Mouse (Mus musculus) c-Kit-positive CD71-positive TER-119-positive erythroid progenitor cells, embryonic 14.5 days (primary cell): ENCODE measurements around the gene Kdr.
"Not testable (repeated sequence)": the region's sequence is repeated elsewhere in the genome, so short reads cannot be mapped to it uniquely, and the experiment has no call there.

Experiments used
- DNase-seq: peaks from one replicate; pipeline ENCODE4 v3.0.0-alpha.2; 2013; ENCODE audit warnings: low spot score

The Kdr gene

DNA sequence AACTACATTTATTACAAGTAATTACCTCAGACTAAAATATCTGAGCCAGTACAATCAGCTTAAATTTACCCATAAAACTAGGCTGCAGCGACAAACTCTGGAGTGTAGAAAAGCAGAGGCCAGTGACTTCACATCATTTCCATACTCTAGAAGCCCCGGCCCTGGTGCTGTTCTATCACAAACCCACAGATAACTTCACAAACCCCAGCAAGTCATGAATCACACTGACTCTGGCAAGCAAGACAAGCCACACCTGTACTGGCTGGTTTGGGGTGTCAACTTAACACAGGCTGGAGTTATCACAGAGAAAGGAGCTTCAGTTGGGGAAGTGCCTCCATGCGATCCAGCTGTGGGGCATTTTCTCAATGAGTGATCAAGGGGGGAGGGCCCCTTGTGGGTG lies 18.4 kb downstream of the Kdr start:
- peak; percentile 8 for DNase-seq

DNA sequence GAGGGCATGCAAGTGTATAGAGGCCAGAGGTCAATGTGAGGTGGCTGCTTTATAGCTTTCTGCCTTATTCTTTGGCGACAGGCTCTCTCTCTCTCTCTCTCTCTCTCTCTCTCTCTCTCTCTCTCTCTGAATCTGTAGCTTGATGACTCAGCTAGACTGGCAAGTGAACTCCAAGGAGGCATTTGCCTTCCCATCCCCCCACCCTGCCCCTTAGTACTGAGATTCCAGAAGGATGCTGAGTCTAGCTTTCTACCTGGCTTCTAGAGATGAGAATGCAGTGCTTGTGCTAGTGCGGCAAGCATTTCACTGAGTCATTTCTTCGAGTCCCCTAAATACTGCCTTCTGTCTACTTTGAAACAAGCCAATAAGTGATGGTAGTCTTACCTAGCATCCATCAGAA lies 21.7 kb downstream of the Kdr start:
- no peak for DNase-seq

DNA sequence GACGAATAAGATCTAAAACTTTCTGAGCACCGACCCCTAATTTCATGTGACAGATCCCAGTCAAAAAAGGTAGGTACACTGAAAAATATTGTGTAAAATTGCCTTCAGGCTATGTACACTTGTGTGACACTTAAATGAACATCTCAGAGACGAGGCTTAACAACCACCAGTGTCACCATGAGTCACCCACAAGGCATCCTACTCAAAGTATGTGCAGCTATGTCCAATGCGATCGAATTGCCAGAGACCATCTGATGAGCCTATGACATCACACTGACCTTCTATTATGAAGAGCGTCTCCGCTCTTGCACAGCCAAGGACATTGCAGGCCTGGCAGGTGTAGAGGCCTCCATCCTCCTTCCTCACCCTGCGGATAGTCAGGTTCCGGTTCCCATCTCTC lies 22.4 kb downstream of the Kdr start:
- no peak for DNase-seq

DNA sequence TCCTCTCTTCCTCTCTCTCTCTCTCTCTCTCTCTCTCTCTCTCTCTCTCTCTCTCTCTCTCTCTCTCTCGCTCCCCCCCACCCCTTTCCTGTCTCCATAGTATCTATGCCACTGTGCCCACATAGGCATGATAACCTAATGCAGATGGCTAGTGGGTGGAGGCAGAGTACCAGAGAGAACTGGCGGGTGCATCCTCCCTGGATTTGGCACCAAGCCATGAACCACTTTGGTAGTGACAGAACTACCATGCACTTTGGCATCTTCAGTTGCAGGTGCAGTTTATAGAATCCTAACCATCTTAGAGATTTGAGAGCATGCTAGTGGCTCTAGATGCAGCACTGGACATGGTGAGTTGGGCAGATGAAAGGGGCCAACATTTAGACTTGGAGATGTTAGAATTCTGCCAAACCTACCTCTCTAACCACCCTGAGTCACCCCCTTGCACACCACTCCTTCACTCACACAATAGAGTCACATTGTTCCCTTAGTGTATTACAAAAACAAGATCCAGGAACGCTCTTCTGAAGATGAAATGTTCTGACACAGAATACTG lies 23.4 kb downstream of the Kdr start:
- DNase-seq = no peak

DNA sequence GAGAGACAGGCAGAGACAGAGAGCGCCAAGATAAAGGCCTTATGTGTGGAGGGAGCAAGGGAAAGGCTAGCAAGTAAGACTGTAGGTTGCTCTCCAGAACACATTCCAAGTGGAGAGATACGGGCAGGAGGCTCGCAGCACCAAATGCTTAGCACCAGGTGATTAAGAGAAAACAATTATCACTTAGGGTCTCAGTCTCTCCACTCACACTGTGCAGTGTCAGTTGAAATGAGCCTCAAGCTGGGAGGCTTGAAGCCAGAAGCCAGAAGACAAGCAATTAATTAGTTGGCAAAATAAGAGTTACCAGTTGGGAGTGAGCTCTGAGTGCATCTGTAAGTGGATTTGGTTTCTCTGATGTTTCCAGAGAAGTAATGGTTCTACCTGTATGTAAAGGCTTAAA lies 24.0 kb downstream of the Kdr start:
- DNase-seq = no peak

DNA sequence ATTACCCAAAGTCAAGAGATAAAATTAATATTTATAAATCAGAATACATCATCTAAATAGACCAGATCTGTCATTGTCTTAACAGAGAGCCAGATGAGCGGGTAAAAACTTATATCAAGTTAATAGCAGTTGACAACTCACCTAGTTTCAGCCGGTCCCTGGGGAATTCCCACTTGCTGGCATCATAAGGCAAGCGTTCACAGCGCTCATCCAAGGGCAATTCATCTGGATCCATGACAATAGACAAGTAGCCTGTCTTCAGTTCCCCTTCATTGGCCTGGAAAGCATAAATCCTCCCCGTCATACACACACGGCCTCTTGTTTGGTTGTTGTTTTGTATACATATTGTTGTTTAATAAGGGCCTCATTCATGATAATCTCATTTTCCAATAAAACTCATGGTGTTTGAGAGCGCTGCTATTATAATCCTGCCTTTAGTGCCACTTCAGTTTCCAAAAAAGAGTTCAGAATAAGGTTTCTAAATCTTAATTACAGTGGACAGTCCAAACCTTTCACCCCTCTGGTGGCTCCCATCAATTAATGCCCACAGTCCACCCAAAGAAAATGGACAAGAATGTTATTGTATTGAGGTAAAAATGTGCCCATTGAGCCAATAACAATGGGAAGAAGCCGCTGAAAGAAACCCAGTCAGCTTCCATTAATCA lies 26.0 kb downstream of the Kdr start:
- DNase-seq = no peak

DNA sequence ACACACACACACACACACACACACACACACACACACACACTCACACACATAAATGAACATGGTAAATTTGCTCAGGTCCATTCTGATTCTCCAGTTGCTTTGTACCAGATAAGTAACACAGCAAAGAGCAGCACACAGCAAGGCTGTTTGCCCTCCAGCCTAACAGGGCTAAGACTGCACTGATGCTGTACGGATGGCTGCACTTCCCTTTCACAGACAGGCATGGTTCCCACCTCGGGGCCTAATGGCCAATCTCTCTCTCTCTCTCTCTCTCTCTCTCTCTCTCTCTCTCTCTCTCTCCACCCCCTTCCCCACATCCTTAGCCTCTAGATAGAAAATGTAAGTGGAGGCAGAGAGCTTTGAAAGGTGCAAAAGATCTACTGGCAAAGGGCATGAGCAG lies 27.4 kb downstream of the Kdr start:
- DNase-seq = no peak

DNA sequence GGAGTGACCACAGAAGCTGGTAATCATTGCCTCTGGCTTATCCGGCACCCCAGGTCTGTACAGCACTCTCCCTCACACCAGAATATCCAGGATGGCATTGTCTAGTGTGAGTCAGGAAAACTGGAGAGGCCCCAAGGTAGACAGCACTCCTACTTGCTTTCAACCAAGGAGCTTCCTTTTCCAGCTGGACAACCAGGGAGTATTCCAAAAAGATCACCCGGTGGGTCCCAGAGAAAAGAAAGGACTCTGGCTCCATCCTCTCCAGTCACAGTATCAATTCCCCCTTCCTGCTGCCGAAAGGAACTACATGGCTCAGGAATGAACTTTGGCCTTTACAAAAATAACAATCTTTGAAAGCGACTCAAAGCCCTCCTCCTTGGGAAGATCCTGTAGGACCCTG lies 32.9 kb downstream of the Kdr start:
- no peak for DNase-seq

DNA sequence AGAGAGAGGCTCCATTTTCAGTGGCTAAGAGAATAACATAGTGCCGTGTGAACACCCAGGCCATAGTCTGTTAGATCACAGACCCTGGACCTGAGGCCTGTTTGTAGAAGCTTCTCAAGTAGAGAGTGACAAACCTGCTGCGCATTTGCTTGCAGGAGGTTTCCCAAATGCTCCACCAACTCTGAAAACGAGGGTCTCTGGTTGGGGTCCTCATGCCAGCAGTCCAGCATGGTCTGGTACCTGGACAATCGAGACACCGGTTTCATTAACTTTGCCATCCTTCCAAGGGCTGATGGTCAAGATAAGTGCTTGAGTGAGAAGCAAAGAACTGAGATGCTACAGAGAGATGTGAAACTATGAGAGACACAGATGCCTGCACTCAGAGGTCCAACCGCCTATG lies 35.0 kb downstream of the Kdr start:
- no peak for DNase-seq

DNA sequence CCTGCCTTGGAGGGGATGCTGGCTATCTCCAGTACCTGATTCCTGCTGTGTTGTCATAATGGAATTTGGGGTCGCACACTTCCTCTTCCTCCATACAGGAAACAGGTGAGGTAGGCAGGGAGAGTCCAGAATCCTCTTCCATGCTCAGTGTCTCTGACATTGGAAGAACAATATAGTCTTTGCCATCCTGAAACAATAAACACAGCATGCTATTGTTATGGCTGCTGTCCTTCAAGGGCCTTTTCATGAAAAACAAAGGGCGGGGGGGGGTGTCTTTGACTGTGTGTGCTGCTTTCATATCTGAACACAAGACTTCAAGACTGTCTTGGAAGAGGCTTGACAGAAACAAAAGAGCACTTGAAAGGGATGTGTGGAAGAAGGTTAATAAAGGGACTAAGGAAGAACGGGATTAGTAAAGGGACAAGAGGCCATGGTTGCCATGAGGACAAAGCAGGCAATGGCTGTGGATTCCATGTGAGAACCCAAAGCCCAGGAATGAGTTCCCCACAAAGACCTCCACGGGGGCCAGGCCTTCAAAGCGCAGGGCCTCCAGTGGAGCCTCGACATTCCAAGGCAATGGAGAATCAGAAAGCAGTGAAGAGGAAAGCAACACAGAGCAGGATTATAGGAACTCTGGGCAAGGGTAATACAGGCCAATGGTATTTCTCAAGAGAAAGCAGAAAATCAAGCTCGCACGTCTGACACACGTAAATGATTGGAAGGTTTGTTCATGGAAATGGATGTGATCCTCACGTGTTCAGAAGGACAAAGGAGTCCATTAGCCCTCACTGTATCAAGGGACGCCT lies 36.3 kb downstream of the Kdr start:
- no peak for DNase-seq

DNA sequence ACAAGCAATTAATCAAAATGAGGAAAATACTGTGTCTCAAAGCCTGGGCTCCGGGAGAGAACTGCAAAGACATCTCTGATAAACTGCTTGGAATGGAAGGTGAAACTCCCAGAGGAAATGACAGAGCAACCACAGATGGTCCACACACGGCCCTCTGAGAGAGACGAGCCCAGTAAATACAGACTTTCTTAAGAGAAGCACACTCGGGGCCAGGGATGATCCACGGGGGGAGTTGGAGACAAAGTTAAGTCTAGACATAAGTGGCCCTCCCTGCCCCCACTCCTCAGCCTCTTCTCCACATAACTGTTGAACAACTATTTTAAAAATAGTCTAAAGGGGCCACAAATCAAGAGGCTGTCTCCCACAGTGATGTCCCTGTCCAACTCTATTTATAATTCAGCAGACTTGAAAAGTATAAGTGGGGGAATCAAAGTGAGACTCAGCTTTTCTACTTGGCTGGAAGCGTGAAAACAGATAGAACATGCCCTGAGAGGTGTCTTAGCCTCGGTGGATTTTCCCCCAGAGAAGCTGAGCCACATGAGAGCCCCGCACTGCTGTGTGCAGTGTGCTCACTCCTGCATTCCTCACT lies 39.0 kb downstream of the Kdr start:
- DNase-seq = no peak

DNA sequence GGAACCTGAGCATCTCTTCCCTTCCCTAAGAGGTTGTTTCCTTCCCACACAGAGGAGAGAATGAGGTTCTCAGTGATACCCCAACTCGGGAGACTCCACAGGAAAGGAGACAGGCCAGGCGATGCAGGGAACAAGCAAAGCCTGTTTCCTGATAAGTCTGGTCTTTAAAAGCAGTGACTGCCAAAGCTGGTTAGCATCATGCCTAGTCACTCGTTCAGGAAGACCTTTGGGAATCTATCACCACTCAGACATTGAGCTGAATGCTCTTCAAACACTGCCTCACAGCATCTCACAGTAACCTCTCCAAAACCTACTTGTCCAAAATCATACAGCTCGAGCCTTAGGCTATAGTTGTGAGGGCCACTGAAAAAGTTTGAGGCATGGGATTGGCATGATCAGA lies 40.2 kb downstream of the Kdr start:
- DNase-seq = no peak

DNA sequence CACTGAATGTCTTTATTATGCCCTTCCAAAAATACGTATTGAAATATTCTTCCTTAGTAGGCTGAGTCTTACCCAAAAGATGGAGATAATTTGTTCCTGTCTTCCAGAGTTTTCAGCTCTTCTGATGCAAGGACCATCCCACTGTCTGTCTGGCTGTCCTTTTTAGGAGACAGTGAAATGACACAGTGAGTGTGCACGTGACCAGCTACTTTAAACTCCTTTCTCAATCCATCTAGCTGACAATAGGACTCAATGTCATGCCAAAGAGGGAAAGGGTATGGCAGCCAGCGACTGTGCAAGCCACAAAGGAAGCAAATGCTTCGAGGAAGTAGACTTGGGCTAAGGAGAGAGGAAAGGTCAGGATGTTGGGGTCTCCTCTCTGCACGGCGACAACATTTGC lies 42.0 kb downstream of the Kdr start:
- DNase-seq = no peak

DNA sequence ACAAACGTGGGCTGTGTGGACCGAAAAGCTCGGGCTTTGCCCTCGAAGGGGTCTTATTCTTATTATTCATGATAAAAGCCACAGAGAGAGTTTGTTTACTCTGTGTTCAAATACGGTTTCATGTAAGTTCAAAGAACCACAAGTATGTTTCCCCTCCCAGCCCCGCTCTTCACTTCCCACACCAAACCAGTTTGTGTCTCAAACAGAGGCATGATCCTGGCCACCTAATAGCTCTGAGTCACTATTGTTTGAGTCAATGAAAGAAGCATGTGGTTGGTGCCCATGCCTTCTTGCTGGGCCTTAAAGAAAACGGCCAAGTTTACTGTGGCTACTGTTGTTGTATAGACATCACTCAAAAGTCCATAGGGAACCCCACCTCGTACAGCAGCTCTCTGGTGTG lies 43.0 kb downstream of the Kdr start:
- DNase-seq = no peak

DNA sequence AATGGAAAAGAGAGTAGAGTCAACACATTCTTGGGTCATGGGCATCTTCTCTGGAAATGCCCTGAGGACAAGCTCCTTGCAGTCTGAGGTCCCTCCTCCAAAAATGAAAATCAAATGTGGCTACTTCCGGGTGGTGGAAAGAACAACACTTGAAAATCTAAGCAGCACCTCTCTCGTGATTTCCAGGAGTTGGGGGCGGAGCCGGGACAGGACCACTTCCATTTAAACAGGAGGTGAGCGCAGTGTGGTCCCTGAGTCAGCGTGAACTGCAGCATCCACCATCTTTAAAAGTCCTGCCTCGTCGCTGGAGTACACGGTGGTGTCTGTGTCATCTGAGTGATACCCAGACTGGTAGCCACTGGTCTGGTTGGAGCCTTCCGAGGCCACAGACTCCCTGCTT lies 44.1 kb downstream of the Kdr start:
- DNase-seq = no peak

DNA sequence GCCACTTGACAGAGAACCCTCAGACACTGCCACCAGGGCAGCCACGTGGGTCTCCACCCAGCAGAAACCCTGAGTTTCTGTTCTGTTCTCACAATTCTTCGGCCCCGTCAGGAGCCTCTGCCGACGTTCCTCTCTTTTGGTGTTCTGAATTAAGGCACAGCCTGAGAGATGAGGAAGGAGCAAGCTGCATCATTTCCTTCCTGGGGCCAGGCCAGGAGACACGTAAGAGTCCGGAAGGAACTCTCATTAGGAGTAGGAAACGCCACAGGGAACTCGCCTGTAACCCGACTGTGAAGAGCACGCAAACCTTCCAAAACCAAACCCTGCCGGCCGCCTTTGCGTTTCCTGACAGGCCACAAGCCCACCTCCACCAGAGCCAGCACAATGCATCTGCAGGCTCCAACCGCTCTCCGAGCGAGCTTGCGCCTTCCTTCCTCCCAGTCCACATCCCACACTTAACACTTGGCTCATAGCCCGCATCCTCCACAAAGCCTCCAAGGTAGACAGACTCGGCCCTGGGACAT lies 44.7 kb downstream of the Kdr start:
- no peak for DNase-seq

DNA sequence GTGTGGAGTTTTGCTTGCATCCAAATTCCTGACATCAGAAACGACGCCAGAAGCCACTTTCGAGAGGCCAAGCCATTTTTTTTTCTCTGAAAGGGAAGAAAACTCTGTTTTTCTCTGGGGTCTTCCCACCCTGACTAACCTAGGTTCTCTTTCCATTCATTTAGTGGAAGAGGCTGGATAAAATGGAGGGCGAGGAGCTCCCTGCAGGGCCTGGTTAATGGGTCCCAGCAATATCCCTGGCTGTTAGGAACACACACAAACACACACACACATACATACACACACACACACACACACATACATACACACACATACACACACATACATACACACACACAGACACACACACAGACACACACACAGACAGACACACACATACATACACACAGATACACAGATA lies 46.8 kb downstream of the Kdr start:
- DNase-seq = not testable (repeated sequence)

DNA sequence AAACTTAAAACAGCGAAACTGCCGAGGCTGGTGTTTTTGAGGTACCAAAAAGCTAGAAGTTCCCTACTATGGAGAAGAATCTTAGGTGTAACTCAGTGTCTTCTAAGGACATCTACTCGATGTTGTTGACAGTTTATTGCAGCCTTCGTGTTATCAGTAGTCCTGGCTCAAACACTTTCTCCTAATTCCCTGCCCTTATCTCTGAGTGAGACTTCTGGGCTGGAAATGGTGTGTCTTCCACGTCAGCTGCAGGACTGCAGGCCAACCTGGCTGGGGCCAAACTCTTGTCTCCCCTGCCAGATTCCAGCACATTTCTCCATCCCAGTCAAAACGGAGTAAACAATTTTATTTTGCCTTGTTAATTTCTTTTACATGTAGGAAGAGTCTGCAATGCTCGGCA lies 48.3 kb downstream of the Kdr start:
- peak; percentile 9 for DNase-seq

DNA sequence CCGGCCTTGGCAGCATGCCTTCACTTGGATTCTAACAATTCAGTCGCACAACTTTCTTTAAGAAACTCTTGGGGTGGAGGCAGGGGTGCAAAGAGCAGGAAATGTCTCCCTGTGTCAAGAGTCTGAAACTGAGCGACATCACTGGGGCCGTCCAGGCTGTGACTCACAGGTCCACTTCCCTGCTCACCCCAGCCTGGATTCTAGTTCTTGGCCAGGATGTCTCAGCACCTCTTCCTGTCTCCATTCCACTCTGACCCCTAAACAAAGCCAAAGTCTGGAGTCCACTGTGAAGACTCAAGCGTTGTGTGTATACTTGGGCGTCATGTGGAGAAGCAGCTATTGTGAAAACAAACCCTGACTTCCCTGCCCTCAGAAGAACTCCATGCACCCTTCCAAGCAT lies 55.6 kb downstream of the Kdr start:
- DNase-seq = no peak

DNA sequence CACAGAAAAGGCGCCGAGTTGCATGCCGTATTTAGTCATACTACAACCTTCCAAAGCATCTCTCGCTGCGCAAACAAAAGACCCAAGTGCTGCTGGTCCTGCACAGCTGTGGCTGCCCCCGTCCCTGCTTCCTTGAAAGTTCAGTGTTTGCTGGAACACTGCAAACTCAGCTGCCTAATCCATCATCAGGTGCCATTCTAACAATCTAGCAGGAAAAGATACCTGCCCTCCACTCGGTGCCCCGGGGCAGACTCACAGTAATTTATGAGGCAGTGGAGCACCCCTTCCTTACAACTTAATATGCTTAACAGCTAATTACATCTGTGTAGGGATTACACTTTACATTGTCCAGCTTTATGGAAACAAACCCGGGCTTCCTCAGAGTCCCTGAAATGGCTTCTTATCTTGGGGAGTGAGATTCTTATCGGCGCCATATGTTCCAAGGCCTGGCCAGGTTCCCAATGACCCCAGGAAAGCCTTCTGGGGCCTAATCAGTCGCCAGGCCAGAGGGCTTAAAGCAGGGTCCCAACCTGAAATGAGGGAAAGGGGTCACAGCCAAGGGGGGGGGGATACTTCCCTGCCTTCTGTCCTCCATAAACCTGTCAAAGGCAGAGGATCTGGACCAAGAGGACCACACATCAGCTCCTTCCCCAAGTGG lies 56.4 kb downstream of the Kdr start:
- DNase-seq = no peak

DNA sequence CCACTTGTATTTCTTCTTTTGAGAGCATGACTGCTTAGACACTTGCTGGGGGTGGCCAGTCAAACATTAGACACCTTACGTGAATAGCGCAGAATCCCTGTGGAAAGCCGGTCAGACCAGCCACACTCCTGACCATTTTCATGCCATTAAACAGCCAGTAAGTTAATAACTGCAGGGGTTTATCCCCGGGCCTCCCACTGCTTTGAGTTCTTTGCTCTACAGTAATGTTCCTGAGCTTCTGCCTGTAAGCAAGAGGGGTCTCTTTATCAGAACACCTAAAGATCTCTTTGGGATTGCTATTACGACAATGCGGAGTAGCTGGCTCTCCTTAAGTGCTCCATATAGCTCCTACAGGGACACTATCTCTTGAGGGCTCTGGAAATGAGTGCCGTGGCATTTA lies 58.7 kb downstream of the Kdr start:
- DNase-seq = no peak

DNA sequence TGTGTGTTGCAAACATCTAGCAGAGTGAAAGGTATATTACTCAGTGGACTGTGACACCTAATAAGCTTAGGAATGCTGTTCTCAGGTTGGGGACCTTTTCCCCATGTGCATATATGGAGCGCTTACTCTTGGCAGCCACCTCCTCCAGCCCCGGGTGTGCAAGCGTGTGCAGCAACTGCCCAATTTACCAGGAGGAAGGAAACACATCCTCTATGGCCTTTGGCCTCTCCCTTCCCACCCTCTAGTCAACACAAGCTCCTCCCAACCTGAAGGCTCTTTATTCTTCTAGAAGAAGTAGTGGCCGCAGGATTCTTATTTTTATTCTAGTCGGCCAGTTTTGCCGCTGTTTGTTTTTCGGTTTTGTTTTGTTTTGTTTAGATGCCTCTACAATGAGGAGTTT lies 60.1 kb downstream of the Kdr start:
- no peak for DNase-seq

DNA sequence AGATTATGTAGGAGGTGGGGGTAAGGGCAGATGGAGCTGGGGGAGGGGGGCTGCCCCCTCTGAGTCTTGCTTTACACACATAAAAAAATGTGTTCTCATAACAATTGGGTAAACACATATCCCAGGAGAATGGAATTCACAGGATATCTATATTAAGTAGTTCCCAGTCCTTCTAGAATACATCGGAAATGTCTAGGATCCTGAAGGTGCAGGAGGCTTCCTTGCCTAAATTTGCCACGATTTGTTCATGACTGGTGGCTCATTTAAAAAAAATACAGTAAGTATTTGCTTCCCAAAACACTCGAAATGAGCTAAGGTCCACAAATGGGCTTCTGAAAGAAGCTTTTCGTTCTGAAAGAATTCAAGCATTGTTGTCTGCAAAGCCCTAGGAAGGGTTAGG lies 61.0 kb downstream of the Kdr start:
- DNase-seq = no peak
